Mouse (Mus musculus) heart, postnatal 14 days (tissue): ENCODE data around the gene Scimp. TPM values are rescaled to one million over a fixed set of nuclear protein-coding genes. Genes with fewer than 3 reads are reported as not detected.
A peak's percentile ranks its signal among the peaks of the same experiment; 100 is the strongest.

Source experiments
- DNase-seq, 2 experiments: peaks; one replicate each; pipeline ENCODE4 v3.0.0; 2021 to 2022
- intact Hi-C: fragments of 180-260 bp; cut with DNase I; formaldehyde crosslinking; loops from one replicate; pipeline ENCODE4 v1.15.1; 2025
- long read RNA-seq, 2 experiments: library from polyadenylated mRNA; stranded (forward); transcript quantifications; one replicate each; pipeline ENCODE4 v2.0.0; 2021
- total RNA-seq, 2 experiments: library from RNA; stranded (reverse); gene quantifications; 2 replicates each; pipeline ENCODE4 v1.2.3; 2021

The Scimp gene
- total RNA-seq: under 1 TPM; 0.29 to 0.55 TPM
- long read RNA-seq, experiment 1: 0 reads
- long read RNA-seq, experiment 2: 0 reads

DNA sequence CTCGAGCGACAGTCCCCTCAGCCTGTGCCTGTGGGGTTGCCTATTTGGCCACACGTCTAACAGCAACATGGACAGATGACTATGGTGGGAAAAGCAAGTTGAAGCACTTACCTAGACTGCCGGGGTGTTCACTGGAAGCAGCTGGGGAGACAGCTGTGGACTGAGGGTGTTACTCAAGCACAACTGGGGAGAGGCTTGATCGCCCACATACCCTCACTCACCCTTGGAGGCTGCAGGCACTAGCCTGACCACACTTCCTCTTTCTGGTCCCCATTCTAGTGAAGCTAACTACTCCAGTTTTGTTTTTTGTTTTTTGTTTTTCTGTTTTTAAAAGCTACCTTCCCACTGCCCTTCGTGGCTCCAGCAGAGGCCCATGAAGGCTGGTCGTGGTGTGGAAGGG is at the start of gene Scimp:
Gene Scimp, minus strand, starts transcription at position 222 of the 400 bp plus-strand sequence.
- no peak for DNase-seq
- intact Hi-C loops: no loop called here

DNA sequence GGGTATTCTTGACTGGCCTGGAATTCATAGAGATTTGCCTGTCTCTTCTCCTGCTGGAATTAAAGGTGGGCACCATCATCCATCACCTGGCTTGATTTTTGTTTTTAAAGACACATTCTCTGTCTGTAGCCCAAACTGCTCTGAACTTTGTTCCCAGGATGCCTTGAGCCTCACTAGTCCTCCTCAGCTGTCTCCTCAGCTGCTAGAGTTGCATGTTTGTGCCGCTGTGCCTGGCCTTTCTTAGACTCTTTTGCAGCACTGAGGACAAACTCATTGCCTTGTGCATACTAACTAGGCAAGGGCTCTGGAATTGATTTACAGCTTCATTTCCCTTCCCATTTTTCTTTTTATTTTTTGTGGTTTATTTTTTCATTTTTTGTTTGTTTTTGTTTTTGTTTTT is 48.0 kb upstream of the Scimp start:
- DNase-seq: no peak
- intact Hi-C loops: no loop called here

DNA sequence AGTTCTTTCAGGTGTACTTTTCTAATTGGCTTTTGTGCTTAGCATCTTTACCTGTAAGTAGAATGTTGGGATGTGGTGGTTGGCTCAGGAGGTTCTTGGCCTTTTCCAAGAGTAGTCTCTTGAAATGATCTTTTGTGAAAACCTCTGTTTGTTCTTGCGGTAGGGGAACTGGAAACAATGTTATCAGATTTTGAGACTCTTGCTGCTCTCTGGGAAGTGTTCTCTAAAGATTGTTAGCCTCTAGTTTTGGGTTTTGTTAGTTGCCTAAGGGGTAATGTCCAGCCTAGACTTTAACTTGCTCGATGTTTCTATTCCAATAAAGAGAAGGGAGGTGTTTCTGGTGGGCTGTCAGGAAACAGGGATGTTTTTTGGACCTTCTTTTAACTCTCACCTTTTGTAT is 33.6 kb upstream of the Scimp start:
- intact Hi-C loops: loop anchor here (5.0 kb wide), 1 partner anchor 46 kb away; no protein-coding TSS in a partner anchor
- DNase-seq: no peak

- DNase-seq: no peak
- intact Hi-C loops: loop anchor here (5.0 kb wide), 1 partner anchor 47 kb away; no protein-coding TSS in a partner anchor
Measured at GRCm38 (mm10) chr11:70845457-70845978, 33.1 kb upstream of the Scimp start.

DNA sequence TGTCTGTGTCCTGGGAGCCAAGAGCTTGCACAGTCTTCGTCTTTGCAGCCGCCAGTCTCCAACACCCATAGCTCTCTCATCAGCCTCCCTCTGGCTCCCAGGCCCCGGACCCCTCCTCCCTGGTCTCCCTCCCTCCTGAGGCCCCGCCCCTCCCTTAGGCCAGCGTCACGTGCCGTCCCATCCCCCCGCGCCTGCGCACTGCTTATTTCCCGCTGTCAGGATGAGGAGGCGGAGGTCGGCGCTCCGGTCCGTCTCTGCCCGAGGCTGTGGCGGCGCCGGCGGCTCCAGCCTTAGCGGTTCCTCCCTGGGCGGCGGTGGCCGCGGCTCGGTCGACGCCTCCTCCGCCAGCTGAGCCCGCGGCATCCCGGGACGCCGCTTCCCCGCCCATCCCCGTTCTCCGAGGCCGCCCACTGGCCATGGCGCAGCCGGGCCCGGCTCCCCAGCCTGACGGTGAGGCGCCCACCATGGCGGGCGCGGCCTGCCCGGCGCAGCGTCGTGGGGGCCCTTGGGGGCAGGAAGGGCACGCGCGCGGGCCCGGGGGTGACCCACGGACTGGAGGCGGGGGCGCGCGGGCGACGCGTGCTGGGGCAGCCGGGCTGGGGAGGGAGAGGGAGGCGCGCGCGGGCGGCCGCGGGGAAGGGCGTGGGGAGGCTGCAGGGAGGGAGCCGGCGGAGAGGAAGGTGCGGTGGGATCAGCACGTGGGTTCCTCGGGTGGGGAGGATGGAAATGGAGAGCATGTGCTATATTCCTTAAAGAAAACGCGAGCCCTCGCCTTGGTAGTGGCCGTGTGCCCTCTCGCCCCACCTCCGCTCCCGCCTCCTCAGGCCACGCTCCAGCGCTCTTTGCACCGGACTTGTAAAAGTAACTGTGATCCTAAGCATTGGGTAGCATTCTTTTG is 32.4 kb upstream of the Scimp start, which contains the start of gene Rabep1:
Gene Rabep1, plus strand, starts transcription at position 220 of the 898 bp plus-strand sequence.
- intact Hi-C loops: loop anchor here (5.0 kb wide), 1 partner anchor 47 kb away; no protein-coding TSS in a partner anchor
- DNase-seq: peak; percentile 97 to 99

- peak in 1 of 2 experiments; percentile 5 for DNase-seq
- intact Hi-C loops: no loop called here
Measured at GRCm38 (mm10) chr11:70843701-70844551, 31.5 kb upstream of the Scimp start.

- DNase-seq: no peak
- intact Hi-C loops: no loop called here
Measured at GRCm38 (mm10) chr11:70842983-70843382, 30.6 kb upstream of the Scimp start.

DNA sequence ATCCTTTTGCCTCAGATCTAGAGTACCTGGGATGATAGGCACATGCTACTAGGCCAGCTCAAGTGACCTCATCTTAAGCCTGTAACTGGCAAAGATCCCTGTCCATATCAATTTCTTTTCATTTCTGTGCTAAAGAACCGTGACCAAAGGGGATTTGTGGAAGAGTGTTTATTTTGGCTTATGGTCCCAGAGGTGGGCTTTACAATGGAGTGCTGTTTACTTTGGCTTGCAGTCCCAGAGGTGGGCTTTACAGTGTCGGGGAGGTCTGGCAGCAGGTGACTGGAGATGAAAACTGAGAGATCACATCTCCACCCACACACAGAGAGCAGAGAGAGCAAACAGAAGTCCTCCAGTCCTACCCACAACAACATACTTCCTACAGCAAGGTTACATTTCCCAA is 26.2 kb upstream of the Scimp start:
- intact Hi-C loops: no loop called here

GRCm38 (mm10) chr11:70837031-70837430 is 24.6 kb upstream of the Scimp start:
- DNase-seq: no peak
- intact Hi-C loops: no loop called here

More for the DNA sequence above, 26.2 kb upstream of the Scimp start:
- DNase-seq: no peak

GRCm38 (mm10) chr11:70835381-70835831 is 23.0 kb upstream of the Scimp start:
- intact Hi-C loops: no loop called here

DNA sequence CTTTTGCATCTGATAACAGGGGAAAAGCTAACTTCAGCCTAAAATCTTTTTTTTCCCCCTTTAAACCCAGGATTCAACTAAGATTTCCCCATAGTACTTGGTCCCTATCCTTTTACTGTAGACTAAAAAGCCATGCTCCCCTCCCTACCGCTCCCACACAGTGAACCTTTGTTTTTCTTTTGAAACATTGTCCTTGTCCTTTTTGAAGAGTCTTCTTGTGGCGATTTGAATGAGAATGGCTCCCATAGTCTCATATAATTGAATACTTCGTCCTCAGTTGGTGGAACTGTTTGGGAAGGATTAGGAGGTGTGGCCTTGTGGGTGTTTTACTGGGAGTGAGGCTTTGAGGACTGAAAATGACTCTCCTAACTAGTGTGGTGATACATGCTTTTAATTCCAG is 21.4 kb upstream of the Scimp start:
- intact Hi-C loops: no loop called here
- DNase-seq: no peak

More at GRCm38 (mm10) chr11:70835381-70835831, 23.0 kb upstream of the Scimp start:
- no peak for DNase-seq

- no peak for DNase-seq
- intact Hi-C loops: no loop called here
Measured at GRCm38 (mm10) chr11:70833408-70833807, 21.0 kb upstream of the Scimp start.

DNA sequence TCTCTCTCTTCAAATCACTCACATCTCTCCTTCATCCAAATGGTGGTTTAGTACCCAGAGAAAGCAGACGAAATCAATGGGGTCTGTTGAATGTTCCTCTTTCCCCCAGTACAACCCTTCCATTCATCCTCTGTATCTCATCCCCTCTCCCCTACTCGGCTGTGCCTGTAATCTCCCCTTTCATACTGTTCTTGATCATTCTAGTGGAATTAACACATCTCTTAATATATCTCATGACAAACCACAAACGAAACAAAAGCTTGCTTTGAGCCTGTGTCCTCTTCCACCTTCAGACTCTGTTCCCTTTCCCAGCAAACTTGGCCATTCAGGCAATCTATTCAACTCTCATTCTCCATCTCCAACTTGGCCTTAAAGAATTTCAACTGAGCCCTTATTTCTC is 18.8 kb upstream of the Scimp start:
- no peak for DNase-seq
- intact Hi-C loops: no loop called here

GRCm38 (mm10) chr11:70828975-70829615 is 16.7 kb upstream of the Scimp start:
- intact Hi-C loops: no loop called here
- DNase-seq: no peak

- intact Hi-C loops: no loop called here
- no peak for DNase-seq
Measured at GRCm38 (mm10) chr11:70826207-70826606, 13.8 kb upstream of the Scimp start.

DNA sequence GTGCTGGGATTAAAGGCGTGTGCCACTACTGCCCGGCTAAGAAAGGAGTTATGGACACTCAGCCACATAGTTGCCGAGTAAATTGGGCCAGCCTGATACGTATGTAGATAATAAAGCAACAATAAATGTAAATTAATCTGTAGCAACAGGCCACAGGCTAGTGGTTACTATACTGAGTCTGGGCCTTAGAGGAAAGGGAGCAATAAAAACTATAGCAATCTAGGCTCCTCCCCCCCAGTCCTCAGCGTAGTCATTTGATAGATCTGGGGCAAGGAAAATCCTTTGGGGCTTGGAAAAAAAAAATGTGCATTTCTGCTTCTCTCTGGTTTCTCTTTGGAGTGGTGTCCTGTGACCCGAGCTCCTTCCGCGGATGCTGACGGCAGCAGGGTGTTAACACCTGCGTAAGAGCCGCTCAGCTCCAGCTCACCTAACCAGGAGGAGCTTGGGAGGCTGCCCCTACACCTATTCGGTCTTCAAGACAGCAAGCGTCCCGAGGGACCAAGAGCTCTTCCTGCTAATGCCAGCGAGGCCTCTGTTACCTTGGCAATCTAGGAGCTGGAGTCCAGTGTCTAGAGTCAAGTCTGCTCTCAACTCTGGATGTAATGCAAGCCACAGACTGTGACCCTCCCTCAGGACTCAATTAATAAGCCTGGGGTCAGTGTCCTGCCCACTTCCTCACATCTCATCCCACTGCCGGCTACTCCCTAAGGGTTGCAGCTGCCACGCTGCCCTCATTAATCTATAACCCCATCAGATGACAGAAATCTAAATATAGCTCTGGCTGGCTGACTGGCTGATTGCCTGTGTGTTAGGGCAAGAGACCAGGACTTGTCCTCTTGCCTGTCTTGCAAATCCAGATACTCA is 9.6 kb upstream of the Scimp start:
- intact Hi-C loops: no loop called here
- DNase-seq: peak in 1 of 2 experiments; percentile 17

DNA sequence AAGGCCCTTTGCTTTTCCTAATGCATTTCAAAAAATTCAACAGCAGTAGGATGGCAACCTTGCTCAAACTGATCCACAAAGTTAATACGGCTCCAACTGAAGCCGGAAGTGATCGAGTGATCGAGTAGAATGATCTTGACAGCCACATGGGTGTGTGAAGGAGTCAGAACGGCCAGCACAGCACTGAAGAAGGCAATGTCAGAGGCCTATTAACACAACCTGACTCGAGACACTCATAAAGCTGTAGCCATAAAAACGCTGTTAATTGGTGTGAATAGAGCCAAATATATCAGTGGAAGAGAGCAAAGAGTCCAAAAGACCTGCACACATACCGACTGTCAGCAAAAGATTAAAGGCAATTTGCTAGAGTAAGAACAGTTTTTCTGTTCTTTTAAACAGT is 7.7 kb upstream of the Scimp start:
- intact Hi-C loops: no loop called here
- no peak for DNase-seq

DNA sequence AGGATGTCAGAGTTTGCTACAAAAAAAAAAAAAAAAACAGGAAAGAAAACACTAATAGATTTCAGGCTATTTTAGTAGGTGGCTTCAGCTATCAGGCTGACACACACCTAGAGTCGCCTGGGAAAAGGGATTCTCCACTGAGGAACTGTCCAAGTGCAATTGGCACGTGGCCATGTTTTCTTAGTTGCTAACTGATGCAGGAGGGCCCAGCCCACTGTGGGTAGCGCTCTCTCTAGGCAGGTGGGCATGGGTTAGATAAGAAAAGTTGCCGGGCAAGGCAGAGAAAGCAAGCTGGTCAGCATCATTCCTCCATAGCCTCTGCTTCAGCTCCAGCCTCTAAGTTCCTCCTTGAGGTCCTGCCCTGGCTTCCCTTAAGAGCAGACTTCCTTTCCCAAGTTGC is 4.4 kb upstream of the Scimp start:
- intact Hi-C loops: loop anchor here (1.0 kb wide), 1 partner anchor 38 kb away; no protein-coding TSS in a partner anchor
- no peak for DNase-seq

DNA sequence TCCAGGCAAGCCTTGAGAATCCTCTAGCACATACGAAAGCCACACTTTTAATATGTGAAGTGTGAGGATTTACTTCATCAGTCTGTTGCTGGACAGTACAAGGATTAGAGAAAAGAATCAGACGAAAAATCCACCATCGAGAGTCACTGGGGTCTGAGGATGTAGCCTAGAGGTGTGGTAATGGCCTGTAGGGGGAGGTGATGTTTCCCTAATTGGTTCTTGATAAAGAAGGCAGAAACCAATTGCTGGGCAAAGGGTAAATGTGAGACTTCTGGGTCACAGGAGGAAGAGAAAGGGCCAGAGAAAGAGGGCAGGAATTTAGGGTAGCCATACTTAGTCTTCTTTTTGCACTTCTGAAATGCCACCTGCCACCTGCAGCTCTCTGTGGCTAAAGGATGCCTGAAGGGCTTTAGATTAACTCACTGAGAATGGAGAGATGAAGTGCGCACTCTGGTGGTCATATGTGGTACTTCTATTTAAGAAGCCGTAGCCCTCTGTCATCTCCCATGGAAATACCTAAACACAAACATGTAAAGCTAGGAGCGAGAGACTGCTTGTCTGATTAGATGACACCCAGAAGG is 3.2 kb upstream of the Scimp start:
- intact Hi-C loops: loop anchor here (1.0 kb wide), 1 partner anchor 37 kb away; no protein-coding TSS in a partner anchor
- DNase-seq: peak; percentile 46 to 74
